1 mouse cellular context compared by ENCODE assay signal in genomic region chrX:20356309-20356708, GRCm38 (mm10).
TF ChIP-seq lines count a peak whose summit lies in the region.

No protein-coding gene starts in this region.

TF ChIP-seq in MEL, 35 proteins besides CTCF, POLR2A, EP300 and RAD21 (continued from another document):
- TF ChIP-seq RCOR1 (IDR thresholded peaks at IDR 0.05; ENCODE audit: low read depth, low read length) (peak; percentile 65), NELFE (IDR thresholded peaks at IDR 0.05; ENCODE audit: low read depth, low read length) (no peak), MAFK (IDR thresholded peaks at IDR 0.05; ENCODE audit: borderline replicate concordance, low read depth, low read length) (no peak), KAT2A (conservative IDR thresholded peaks at IDR 0.05; ENCODE audit: low read depth, low read length) (no peak), MEF2A (IDR thresholded peaks at IDR 0.05; ENCODE audit: extremely low read depth, insufficient replicate concordance, low read depth, low read length, poor library complexity, severe bottlenecking) (no peak), MXI1 (IDR thresholded peaks at IDR 0.05; ENCODE audit: low read depth, low read length) (no peak), POLR2AphosphoS2 (IDR thresholded peaks at IDR 0.05; ENCODE audit: low read length) (no peak), HCFC1 (IDR thresholded peaks at IDR 0.05; ENCODE audit: low read depth, low read length) (no peak), BHLHE40 (IDR thresholded peaks at IDR 0.05; ENCODE audit: borderline replicate concordance, low read depth, low read length) (no peak), SMC3 (IDR thresholded peaks at IDR 0.05; ENCODE audit: low read depth, low read length) (no peak), SIN3A (IDR thresholded peaks at IDR 0.05; ENCODE audit: low read length) (peak; percentile 39; the same call in 1 of the 2 replicates), MAX (IDR thresholded peaks at IDR 0.05; ENCODE audit: low read length) (no peak), GATA1 (IDR thresholded peaks at IDR 0.05; ENCODE audit: low read depth, low read length) (peak; percentile 78)
